Mouse (Mus musculus): ENCODE measurements around the gene Igsf9.

DNA sequence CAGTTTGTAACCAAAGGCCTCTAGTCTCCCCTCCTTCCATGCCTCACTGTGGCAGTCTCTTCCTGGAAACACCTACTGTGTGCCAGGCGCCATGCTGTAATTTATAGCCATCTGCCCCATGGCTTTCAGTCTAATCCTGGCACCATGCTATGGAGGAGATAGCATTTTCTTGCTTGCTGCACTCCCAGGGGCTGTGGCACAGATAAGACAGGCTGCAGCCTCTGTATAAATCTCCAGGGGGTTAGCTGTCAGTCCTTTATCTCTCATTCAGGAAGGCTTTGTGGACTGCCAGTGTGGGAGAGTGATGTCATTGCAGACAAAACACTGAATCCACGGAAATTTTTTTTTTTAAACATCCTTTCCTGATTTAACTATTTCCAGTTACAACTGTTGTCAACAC is 26.6 kb downstream of the Igsf9 start:
- TF ChIP-seq CEBPB (IDR thresholded peaks at IDR 0.05; ENCODE audit: insufficient read depth, poor library complexity, severe bottlenecking) (no peak), POLR2A (IDR thresholded peaks at IDR 0.05; ENCODE audit: insufficient read length, low read depth) (no peak)
